Mouse (Mus musculus) E14TG2a.4 (cell line): ENCODE results near the gene Hist1h3d.

Experiments used
- CTCF ChIP-seq: conservative IDR thresholded peaks from 2 replicates; pipeline ENCODE4 v1.5.1; 2014; ENCODE audit warnings: low read length
- NANOG ChIP-seq: IDR thresholded peaks from 2 replicates; pipeline ENCODE4 v1.6.1; 2014; ENCODE audit warnings: borderline replicate concordance, low read length, mixed read lengths

DNA sequence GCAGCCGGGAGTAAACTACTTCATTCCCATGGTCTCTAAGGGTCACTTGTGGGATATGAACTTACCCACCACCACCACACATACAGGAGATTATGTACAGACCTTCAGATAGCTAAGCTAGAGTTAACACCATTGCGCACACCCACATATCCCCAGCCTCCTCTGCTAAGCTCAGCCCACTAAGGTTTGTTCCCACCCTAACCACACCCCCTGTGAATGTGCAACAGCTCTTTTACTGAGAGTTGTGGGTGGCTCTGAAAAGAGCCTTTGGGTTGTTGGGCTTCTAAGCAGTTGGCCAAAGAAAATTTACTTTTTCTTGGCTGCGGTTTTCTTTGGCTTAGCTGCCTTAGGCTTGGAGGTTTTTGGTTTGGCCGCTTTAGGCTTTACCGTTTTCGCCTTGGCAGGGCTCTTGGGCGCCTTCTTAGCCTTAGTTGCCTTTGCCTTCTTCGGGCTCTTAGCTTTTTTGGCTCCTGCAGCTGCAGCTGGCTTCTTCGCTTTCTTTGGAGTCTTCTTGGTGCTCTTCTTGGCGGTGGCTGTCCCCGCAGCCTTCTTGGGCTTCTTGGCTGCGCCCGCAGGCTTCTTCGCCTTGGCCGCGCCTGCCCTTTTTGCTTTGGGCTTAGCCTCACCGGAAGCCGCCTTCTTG lies 46.1 kb downstream of the Hist1h3d start:
- no peak for TF ChIP-seq CTCF
- no peak for TF ChIP-seq NANOG
